Mouse (Mus musculus): ENCODE results near the gene Slc35a5. TPM values are rescaled to one million over a fixed set of nuclear protein-coding genes. Genes with fewer than 3 reads are reported as not detected.

The Slc35a5 gene
- polyA plus RNA-seq, 1 experiment from 2014 or later = 16.8 TPM

DNA sequence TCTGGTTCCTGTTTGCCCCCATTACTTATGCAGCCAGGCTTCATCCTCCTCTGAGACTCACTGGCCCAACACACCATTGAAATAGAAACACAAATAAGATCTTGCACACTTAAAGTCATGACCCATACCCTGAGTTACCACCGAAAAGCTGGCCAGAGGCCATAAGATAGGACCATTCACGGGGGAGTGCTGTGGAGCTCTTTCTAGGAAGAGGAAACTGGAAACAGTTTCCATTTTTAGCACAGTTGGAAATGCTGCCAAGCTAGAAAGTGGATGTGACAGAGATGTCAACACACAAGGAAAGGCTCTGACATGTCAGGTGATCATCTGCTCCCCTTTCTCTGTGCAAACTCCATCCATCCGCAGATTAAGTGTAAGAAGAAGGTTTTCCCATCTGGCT is 57.6 kb downstream of the Slc35a5 start:
- H3K4me2 ChIP-seq (replicated peaks; ENCODE audit: low read depth, low read length) = no peak overlapping the region
- 66% methylated on average over 3 of the region's 3 CpGs for WGBS
- no peak overlapping the region for H3K9ac ChIP-seq (replicated peaks; ENCODE audit: low read depth, low read length)
- H3K4me1 ChIP-seq (ENCODE audit: control insufficient read depth, insufficient read depth, low read length) = peaks cover 6% of the 10 kb centered on the region; the same call in 1 of the 2 replicates
- no peaks in the 10 kb centered on the region for H3K36me3 ChIP-seq (ENCODE audit: control insufficient read depth, insufficient read depth, low read length)
- H3K27ac ChIP-seq (ENCODE audit: low read length) = no peak overlapping the region
- H3K9me3 ChIP-seq (ENCODE audit: control insufficient read depth, low read depth, low read length) = no peaks in the 10 kb centered on the region
- no peak for ATAC-seq (ENCODE audit: insufficient number of reproducible peaks, insufficient read depth, low FRiP score, low read depth)
- no peak overlapping the region for H3K4me3 ChIP-seq (ENCODE audit: low read depth, low read length)
- no peaks in the 10 kb centered on the region for H3K27me3 ChIP-seq (ENCODE audit: control insufficient read depth, insufficient read depth, low read length)

DNA sequence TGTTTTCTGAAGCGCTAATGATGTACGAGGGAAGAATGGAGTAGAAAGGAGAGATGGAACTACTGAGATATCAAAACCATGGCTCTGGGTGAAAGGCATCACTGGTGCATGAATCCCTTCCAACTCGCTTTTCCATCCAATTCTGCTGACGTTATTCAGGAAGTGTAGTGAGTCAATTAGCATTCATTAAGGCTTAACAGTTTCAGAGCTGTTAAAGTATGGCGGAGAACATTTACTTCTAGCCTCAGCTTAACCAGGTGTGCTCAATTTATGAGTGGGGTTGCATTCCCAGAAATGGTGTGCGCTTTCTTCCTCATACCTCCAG is 59.7 kb downstream of the Slc35a5 start:
- H3K9me3 ChIP-seq (ENCODE audit: control insufficient read depth, low read depth, low read length) = no peaks in the 10 kb centered on the region
- H3K27me3 ChIP-seq (ENCODE audit: control insufficient read depth, insufficient read depth, low read length) = no peaks in the 10 kb centered on the region
- H3K27ac ChIP-seq (ENCODE audit: low read length) = peak overlapping the region; percentile 33; the same call in 1 of the 2 replicates
- peaks cover 9% of the 10 kb centered on the region; the same call in 1 of the 2 replicates for H3K4me1 ChIP-seq (ENCODE audit: control insufficient read depth, insufficient read depth, low read length)
- ATAC-seq (ENCODE audit: insufficient number of reproducible peaks, insufficient read depth, low FRiP score, low read depth) = no peak
- H3K36me3 ChIP-seq (ENCODE audit: control insufficient read depth, insufficient read depth, low read length) = no peaks in the 10 kb centered on the region
- peak overlapping the region; percentile 61 for H3K4me2 ChIP-seq (replicated peaks; ENCODE audit: low read depth, low read length)
- no peak overlapping the region for H3K9ac ChIP-seq (replicated peaks; ENCODE audit: low read depth, low read length)
- WGBS = 46% methylated on average over 6 of the region's 6 CpGs
- peak overlapping the region; percentile 2; the same call in 1 of the 2 replicates for H3K4me3 ChIP-seq (ENCODE audit: low read depth, low read length)

DNA sequence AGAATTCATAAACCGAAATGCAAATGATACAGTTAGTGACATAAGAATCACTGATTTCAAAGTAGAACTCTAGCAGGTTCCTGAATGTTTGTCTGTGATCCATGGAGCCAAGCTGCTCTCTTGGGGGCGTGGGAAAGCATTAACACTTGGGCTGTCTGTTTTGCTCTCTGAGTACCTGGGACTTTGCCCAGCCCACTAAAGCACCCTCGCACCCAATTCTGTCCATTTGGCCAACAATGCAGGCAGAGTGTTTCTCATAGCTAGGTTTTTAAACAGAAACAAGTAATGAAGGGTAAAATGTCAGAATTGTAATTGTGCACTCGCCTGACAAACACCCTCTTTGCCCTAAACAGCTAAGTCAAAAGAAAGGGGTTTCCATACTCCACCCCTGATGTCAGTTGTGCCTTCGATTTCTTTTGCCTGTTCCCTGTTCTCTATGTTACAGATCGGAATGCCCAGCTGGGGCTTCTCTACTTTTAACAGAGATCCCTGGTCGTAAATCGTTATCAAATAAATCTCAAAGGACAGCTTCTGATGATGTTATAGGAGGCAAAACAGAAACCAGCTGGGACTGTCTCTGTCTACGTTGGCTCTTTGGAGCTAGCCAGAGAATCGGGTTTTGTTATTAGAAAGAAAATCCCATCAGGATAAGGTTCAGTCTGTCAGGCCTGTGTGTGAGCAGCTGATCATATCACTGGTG is 60.2 kb downstream of the Slc35a5 start:
- Histone ChIP-seq H3K27ac (ENCODE audit: low read length) (peak overlapping the region; percentile 52; the same call in 1 of the 2 replicates), H3K4me3 (ENCODE audit: low read depth, low read length) (peak overlapping the region; percentile 2; the same call in 1 of the 2 replicates), H3K36me3 (ENCODE audit: control insufficient read depth, insufficient read depth, low read length) (no peaks in the 10 kb centered on the region), H3K4me2 (replicated peaks; ENCODE audit: low read depth, low read length) (peak overlapping the region; percentile 61), H3K4me1 (ENCODE audit: control insufficient read depth, insufficient read depth, low read length) (peaks cover 9% of the 10 kb centered on the region; the same call in 1 of the 2 replicates), H3K9me3 (ENCODE audit: control insufficient read depth, low read depth, low read length) (no peaks in the 10 kb centered on the region), H3K27me3 (ENCODE audit: control insufficient read depth, insufficient read depth, low read length) (no peaks in the 10 kb centered on the region), H3K9ac (replicated peaks; ENCODE audit: low read depth, low read length) (no peak overlapping the region)
- WGBS = 38% methylated on average over 10 of the region's 10 CpGs
- ATAC-seq (ENCODE audit: insufficient number of reproducible peaks, insufficient read depth, low FRiP score, low read depth) = no peak; the same call in 1 of the 2 replicates

DNA sequence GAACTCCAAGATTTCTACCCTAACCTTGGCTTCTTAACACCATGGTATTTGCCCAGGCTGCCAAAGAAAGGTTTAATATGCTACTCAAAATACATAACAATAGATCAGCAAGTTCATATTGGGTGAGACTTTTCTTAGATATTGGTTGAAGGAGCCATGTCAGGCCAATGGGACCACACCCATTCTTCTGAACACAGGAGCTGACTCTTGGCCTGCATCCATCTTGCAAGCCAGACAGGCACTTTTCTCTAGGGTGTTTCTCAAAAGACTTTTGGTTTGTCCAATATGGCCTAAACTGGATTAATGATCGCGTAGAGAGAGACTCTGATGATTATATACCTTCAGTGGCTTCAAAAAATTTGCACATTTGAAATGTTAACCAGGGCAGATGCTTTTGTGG is 61.0 kb downstream of the Slc35a5 start:
- ATAC-seq (ENCODE audit: insufficient number of reproducible peaks, insufficient read depth, low FRiP score, low read depth) = no peak

DNA sequence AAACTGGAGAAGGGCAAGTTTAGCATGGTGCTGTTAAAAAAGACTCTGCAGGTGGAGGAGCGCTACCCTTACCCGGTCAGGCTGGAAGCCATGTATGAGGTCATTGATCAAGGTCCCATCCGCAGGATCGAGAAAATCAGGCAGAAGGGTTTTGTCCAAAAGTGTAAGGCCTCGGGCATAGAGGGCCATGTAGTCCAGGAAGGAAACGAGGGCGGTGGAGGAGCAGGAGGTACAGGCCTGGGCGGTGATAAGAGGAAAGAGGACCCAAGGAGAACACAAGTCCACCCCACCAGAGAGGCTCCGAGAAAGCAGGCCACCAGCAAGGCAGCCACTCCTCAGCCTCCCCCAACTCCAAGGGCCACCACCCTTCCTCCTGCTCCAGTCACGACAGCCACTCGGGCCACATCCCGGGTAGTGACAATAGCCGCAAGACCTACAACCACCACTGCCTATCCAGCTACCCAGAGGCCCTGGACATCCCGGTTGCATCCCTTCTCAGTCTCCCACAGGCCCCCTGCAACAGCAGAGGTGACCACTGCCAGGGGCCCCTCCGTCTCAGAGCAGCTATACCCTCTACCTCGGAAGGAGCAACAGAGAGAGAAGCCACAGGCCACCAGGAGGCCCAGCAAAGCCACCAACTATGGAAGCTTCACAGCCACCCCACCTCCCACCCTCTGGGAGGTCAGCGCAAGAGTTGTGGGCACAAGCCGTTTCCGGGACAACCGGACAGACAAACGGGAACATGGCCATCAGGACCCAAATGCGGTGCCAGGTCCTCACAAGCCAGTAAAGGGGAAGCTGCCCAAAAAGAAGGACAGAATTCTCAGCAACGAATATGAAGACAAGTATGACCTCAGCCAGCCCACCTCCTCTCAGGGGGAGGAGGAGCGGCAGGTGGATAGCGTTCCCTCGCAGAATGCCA is 62.7 kb downstream of the Slc35a5 start:
- no peak overlapping the region for H3K4me3 ChIP-seq (ENCODE audit: low read depth, low read length)
- no peak overlapping the region for H3K9ac ChIP-seq (replicated peaks; ENCODE audit: low read depth, low read length)
- no peak overlapping the region for H3K27ac ChIP-seq (ENCODE audit: low read length)
- ATAC-seq (ENCODE audit: insufficient number of reproducible peaks, insufficient read depth, low FRiP score, low read depth) = no peak
- H3K4me2 ChIP-seq (replicated peaks; ENCODE audit: low read depth, low read length) = peak overlapping the region; percentile 61
- 86% methylated on average over 26 of the region's 26 CpGs for WGBS
- no peaks in the 10 kb centered on the region for H3K9me3 ChIP-seq (ENCODE audit: control insufficient read depth, low read depth, low read length)
- H3K4me1 ChIP-seq (ENCODE audit: control insufficient read depth, insufficient read depth, low read length) = peaks cover 9% of the 10 kb centered on the region; the same call in 1 of the 2 replicates
- H3K36me3 ChIP-seq (ENCODE audit: control insufficient read depth, insufficient read depth, low read length) = no peaks in the 10 kb centered on the region
- no peaks in the 10 kb centered on the region for H3K27me3 ChIP-seq (ENCODE audit: control insufficient read depth, insufficient read depth, low read length)

More for the DNA sequence above, 61.0 kb downstream of the Slc35a5 start:
- Histone ChIP-seq H3K9ac (replicated peaks; ENCODE audit: low read depth, low read length) (no peak overlapping the region), H3K4me2 (replicated peaks; ENCODE audit: low read depth, low read length) (peak overlapping the region; percentile 61; the same call in 1 of the 2 replicates), H3K36me3 (ENCODE audit: control insufficient read depth, insufficient read depth, low read length) (no peaks in the 10 kb centered on the region), H3K27me3 (ENCODE audit: control insufficient read depth, insufficient read depth, low read length) (no peaks in the 10 kb centered on the region), H3K4me3 (ENCODE audit: low read depth, low read length) (no peak overlapping the region), H3K27ac (ENCODE audit: low read length) (no peak overlapping the region), H3K4me1 (ENCODE audit: control insufficient read depth, insufficient read depth, low read length) (peaks cover 9% of the 10 kb centered on the region; the same call in 1 of the 2 replicates), H3K9me3 (ENCODE audit: control insufficient read depth, low read depth, low read length) (no peaks in the 10 kb centered on the region)
- WGBS = 86% methylated on average over 2 of the region's 2 CpGs

DNA sequence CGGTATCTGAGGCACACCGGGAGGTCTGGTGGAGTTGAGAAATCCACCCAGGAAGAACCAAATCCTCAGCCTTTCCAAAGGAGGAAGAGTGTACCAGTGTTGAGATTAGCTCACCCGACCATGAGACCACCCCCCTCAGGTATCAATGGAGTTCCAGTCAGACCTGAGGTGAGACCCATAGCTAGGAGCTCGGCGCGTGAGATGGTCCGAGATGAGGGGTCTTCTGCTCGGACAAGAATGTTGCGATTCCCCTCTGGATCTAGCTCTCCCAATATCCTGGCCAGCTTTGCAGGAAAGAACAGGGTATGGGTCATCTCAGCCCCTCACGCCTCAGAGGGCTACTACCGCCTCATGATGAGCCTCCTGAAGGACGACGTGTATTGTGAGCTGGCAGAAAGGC is 63.5 kb downstream of the Slc35a5 start:
- 86% methylated on average over 13 of the region's 13 CpGs for WGBS
- H3K9ac ChIP-seq (replicated peaks; ENCODE audit: low read depth, low read length) = no peak overlapping the region
- no peaks in the 10 kb centered on the region for H3K27me3 ChIP-seq (ENCODE audit: control insufficient read depth, insufficient read depth, low read length)
- H3K4me2 ChIP-seq (replicated peaks; ENCODE audit: low read depth, low read length) = peak overlapping the region; percentile 61
- peaks cover 9% of the 10 kb centered on the region; the same call in 1 of the 2 replicates for H3K4me1 ChIP-seq (ENCODE audit: control insufficient read depth, insufficient read depth, low read length)
- no peaks in the 10 kb centered on the region for H3K36me3 ChIP-seq (ENCODE audit: control insufficient read depth, insufficient read depth, low read length)
- no peak overlapping the region for H3K27ac ChIP-seq (ENCODE audit: low read length)
- no peak for ATAC-seq (ENCODE audit: insufficient number of reproducible peaks, insufficient read depth, low FRiP score, low read depth)
- no peaks in the 10 kb centered on the region for H3K9me3 ChIP-seq (ENCODE audit: control insufficient read depth, low read depth, low read length)
- H3K4me3 ChIP-seq (ENCODE audit: low read depth, low read length) = peak overlapping the region; percentile 47

DNA sequence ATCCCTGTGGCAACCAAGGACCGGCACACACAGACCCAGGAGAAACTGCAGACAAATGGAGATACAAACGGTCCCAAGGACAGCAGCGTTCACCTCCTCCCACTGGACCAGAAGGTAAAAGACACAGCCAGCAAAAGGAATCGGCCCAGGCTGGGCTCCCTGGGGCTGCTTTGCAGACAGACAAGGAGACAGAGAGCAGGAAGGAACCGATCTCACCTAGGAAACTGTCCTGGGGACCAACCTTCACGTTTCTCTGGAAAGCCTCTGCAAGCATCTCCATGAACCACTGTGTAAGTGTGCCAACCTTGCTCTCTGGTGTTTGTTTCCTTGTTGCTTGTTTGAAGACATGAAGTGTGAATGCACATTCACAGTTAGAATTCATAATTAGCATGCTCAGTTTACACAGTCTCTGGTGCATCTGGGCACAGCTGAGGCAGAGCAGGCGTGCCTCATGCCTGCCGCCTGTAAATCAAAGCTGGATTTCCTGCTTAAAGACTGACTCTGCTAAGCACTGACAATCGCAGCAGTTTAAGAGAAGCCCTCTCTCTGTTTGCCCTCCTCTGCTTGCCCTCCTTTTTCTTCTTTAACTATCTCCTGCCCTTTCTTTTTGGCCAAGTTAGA is 64.3 kb downstream of the Slc35a5 start:
- Histone ChIP-seq H3K27ac (ENCODE audit: low read length) (peak overlapping the region; percentile 90), H3K36me3 (ENCODE audit: control insufficient read depth, insufficient read depth, low read length) (no peaks in the 10 kb centered on the region), H3K9me3 (ENCODE audit: control insufficient read depth, low read depth, low read length) (no peaks in the 10 kb centered on the region), H3K27me3 (ENCODE audit: control insufficient read depth, insufficient read depth, low read length) (no peaks in the 10 kb centered on the region), H3K4me2 (replicated peaks; ENCODE audit: low read depth, low read length) (peak overlapping the region; percentile 61), H3K9ac (replicated peaks; ENCODE audit: low read depth, low read length) (peak overlapping the region; percentile 41), H3K4me3 (ENCODE audit: low read depth, low read length) (peak overlapping the region; percentile 47), H3K4me1 (ENCODE audit: control insufficient read depth, insufficient read depth, low read length) (peaks cover 7% of the 10 kb centered on the region; the same call in 1 of the 2 replicates)
- no peak for ATAC-seq (ENCODE audit: insufficient number of reproducible peaks, insufficient read depth, low FRiP score, low read depth)
- WGBS = 1% methylated on average over 9 of the region's 9 CpGs

DNA sequence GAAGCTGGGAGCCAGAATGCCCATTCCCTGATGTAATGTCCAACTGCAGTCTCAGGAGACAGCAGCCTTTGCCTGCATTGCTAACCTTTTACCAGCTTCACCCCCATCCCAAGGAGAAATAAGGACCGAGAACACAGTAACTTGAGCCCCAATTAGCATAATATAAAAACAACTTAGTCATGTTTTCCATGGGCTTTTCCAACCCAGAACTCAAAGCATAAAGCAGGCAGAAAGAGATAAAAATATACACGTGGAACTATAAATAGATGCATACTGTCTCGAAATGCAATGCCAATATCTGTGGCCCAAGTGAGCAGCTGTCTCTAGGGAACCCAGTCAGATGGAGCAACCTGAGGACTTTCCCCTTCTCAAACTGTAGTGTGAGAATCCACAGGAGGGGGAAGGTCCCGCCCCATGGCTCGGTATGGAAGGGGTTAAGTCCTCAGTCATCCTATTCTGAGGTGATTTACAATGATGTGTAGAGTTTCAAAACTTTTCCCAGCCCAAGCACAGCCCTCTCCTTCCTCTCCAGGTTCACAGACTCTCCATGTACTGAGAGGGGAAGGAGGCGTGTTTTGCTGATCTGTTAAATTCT is 65.3 kb downstream of the Slc35a5 start, which contains the start of gene Ccdc80:
Ccdc80 (plus strand) TSS at position 266 of the 595 bp plus-strand sequence.
- H3K4me3 ChIP-seq (ENCODE audit: low read depth, low read length) = peak within 1 kb of the TSS; percentile 47

More for the DNA sequence above, 65.3 kb downstream of the Slc35a5 start, which contains the start of gene Ccdc80:
- H3K9ac ChIP-seq (replicated peaks; ENCODE audit: low read depth, low read length) = peak within 1 kb of the TSS; percentile 41
- no peaks in the 10 kb centered on the region for H3K27me3 ChIP-seq (ENCODE audit: control insufficient read depth, insufficient read depth, low read length)
- H3K9me3 ChIP-seq (ENCODE audit: control insufficient read depth, low read depth, low read length) = no peaks in the 10 kb centered on the region
- peak within 1 kb of the TSS; percentile 61 for H3K4me2 ChIP-seq (replicated peaks; ENCODE audit: low read depth, low read length)
- H3K36me3 ChIP-seq (ENCODE audit: control insufficient read depth, insufficient read depth, low read length) = no peaks in the 10 kb centered on the region
- peaks cover 7% of the 10 kb centered on the region; the same call in 1 of the 2 replicates for H3K4me1 ChIP-seq (ENCODE audit: control insufficient read depth, insufficient read depth, low read length)
- 12% methylated on average over 6 of the region's 6 CpGs for WGBS
- peak; percentile 79; the same call in 1 of the 2 replicates for ATAC-seq (ENCODE audit: insufficient number of reproducible peaks, insufficient read depth, low FRiP score, low read depth)
- peak within 1 kb of the TSS; percentile 90 for H3K27ac ChIP-seq (ENCODE audit: low read length)

Data from stomach, embryonic 14.5 days (tissue).